Mouse (Mus musculus): ENCODE measurements around the gene Hmga1. TPM values are rescaled to one million over a fixed set of nuclear protein-coding genes. Genes with fewer than 3 reads are reported as not detected.

The Hmga1 gene
- polyA plus RNA-seq, 1 experiment from 2014 or later: 134 TPM

- Histone ChIP-seq H3K4me3 (replicated peaks; ENCODE audit: low read depth, low read length) (no peak within 1 kb of the TSS), H3K9ac (replicated peaks; ENCODE audit: low read length) (no peak within 1 kb of the TSS), H3K36me3 (ENCODE audit: control insufficient read depth, insufficient read depth, low read length) (no peaks in the 10 kb centered on the region), H3K4me1 (ENCODE audit: control insufficient read depth, insufficient read depth, low read length) (peaks cover 21% of the 10 kb centered on the region), H3K9me3 (ENCODE audit: control insufficient read depth, low read length) (no peaks in the 10 kb centered on the region), H3K27me3 (ENCODE audit: control insufficient read depth, insufficient read depth, low read length) (peaks cover 10% of the 10 kb centered on the region), H3K27ac (replicated peaks; ENCODE audit: low read depth, low read length) (no peak within 1 kb of the TSS), H3K4me2 (ENCODE audit: low read length) (peak within 1 kb of the TSS; percentile 46)
- WGBS: 70% methylated on average over 5 of the region's 5 CpGs
- no peak for ATAC-seq (ENCODE audit: low FRiP score, low TSS enrichment)
- DNase-seq: no peak
Observed at GRCm38 (mm10) chr17:27521303-27521702, 35.0 kb upstream of the Hmga1 start, which contains the start of gene Grm4. TSS of gene Grm4 (minus strand) at chr17:27521403.

- DNase-seq: no peak
- no peak for ATAC-seq (ENCODE audit: low FRiP score, low TSS enrichment)
- Histone ChIP-seq H3K4me3 (replicated peaks; ENCODE audit: low read depth, low read length) (no peak overlapping the region), H3K4me1 (ENCODE audit: control insufficient read depth, insufficient read depth, low read length) (peaks cover 13% of the 10 kb centered on the region), H3K27ac (replicated peaks; ENCODE audit: low read depth, low read length) (no peak overlapping the region), H3K4me2 (ENCODE audit: low read length) (no peak overlapping the region), H3K36me3 (ENCODE audit: control insufficient read depth, insufficient read depth, low read length) (no peaks in the 10 kb centered on the region), H3K27me3 (ENCODE audit: control insufficient read depth, insufficient read depth, low read length) (peaks cover 10% of the 10 kb centered on the region), H3K9ac (replicated peaks; ENCODE audit: low read length) (no peak overlapping the region), H3K9me3 (ENCODE audit: control insufficient read depth, low read length) (no peaks in the 10 kb centered on the region)
- 42% methylated on average over 7 of the region's 7 CpGs for WGBS
Observed at GRCm38 (mm10) chr17:27523121-27523520, 33.2 kb upstream of the Hmga1 start.

- Histone ChIP-seq H3K4me1 (ENCODE audit: control insufficient read depth, insufficient read depth, low read length) (no peaks in the 10 kb centered on the region), H3K9me3 (ENCODE audit: control insufficient read depth, low read length) (no peaks in the 10 kb centered on the region), H3K9ac (replicated peaks; ENCODE audit: low read length) (no peak overlapping the region), H3K36me3 (ENCODE audit: control insufficient read depth, insufficient read depth, low read length) (no peaks in the 10 kb centered on the region), H3K27ac (replicated peaks; ENCODE audit: low read depth, low read length) (no peak overlapping the region), H3K4me2 (ENCODE audit: low read length) (no peak overlapping the region), H3K27me3 (ENCODE audit: control insufficient read depth, insufficient read depth, low read length) (no peaks in the 10 kb centered on the region), H3K4me3 (replicated peaks; ENCODE audit: low read depth, low read length) (no peak overlapping the region)
- no peak for ATAC-seq (ENCODE audit: low FRiP score, low TSS enrichment)
- 71% methylated on average over 6 of the region's 6 CpGs for WGBS
- DNase-seq: no peak
Observed at GRCm38 (mm10) chr17:27527188-27527587, 29.1 kb upstream of the Hmga1 start.

- Histone ChIP-seq H3K27ac (replicated peaks; ENCODE audit: low read depth, low read length) (no peak overlapping the region), H3K36me3 (ENCODE audit: control insufficient read depth, insufficient read depth, low read length) (no peaks in the 10 kb centered on the region), H3K4me1 (ENCODE audit: control insufficient read depth, insufficient read depth, low read length) (no peaks in the 10 kb centered on the region), H3K9ac (replicated peaks; ENCODE audit: low read length) (no peak overlapping the region), H3K4me2 (ENCODE audit: low read length) (no peak overlapping the region), H3K9me3 (ENCODE audit: control insufficient read depth, low read length) (no peaks in the 10 kb centered on the region), H3K4me3 (replicated peaks; ENCODE audit: low read depth, low read length) (no peak overlapping the region), H3K27me3 (ENCODE audit: control insufficient read depth, insufficient read depth, low read length) (no peaks in the 10 kb centered on the region)
- DNase-seq (no peak), ATAC-seq (ENCODE audit: low FRiP score, low TSS enrichment) (no peak)
- 46% methylated on average over 8 of the region's 8 CpGs for WGBS
Observed at GRCm38 (mm10) chr17:27528030-27528429, 28.3 kb upstream of the Hmga1 start.

- Histone ChIP-seq H3K36me3 (ENCODE audit: control insufficient read depth, insufficient read depth, low read length) (no peaks in the 10 kb centered on the region), H3K4me1 (ENCODE audit: control insufficient read depth, insufficient read depth, low read length) (no peaks in the 10 kb centered on the region), H3K9ac (replicated peaks; ENCODE audit: low read length) (no peak overlapping the region), H3K27me3 (ENCODE audit: control insufficient read depth, insufficient read depth, low read length) (no peaks in the 10 kb centered on the region), H3K9me3 (ENCODE audit: control insufficient read depth, low read length) (no peaks in the 10 kb centered on the region), H3K4me2 (ENCODE audit: low read length) (no peak overlapping the region), H3K27ac (replicated peaks; ENCODE audit: low read depth, low read length) (no peak overlapping the region), H3K4me3 (replicated peaks; ENCODE audit: low read depth, low read length) (no peak overlapping the region)
- no peak for DNase-seq
- no peak for ATAC-seq (ENCODE audit: low FRiP score, low TSS enrichment)
- WGBS: 77% methylated on average over 5 of the region's 5 CpGs
Observed at GRCm38 (mm10) chr17:27528767-27529166, 27.5 kb upstream of the Hmga1 start.

- no peak overlapping the region for H3K9ac ChIP-seq (replicated peaks; ENCODE audit: low read length)
- WGBS: 92% methylated on average over 8 of the region's 8 CpGs
- no peak overlapping the region for H3K4me3 ChIP-seq (replicated peaks; ENCODE audit: low read depth, low read length)
- DNase-seq (no peak), ATAC-seq (ENCODE audit: low FRiP score, low TSS enrichment) (no peak)
- H3K4me1 ChIP-seq (ENCODE audit: control insufficient read depth, insufficient read depth, low read length): no peaks in the 10 kb centered on the region
- H3K27me3 ChIP-seq (ENCODE audit: control insufficient read depth, insufficient read depth, low read length): no peaks in the 10 kb centered on the region
- H3K27ac ChIP-seq (replicated peaks; ENCODE audit: low read depth, low read length): no peak overlapping the region
- H3K4me2 ChIP-seq (ENCODE audit: low read length): no peak overlapping the region
- H3K36me3 ChIP-seq (ENCODE audit: control insufficient read depth, insufficient read depth, low read length): no peaks in the 10 kb centered on the region
- H3K9me3 ChIP-seq (ENCODE audit: control insufficient read depth, low read length): no peaks in the 10 kb centered on the region
Observed at GRCm38 (mm10) chr17:27532095-27532494, 24.2 kb upstream of the Hmga1 start.

GRCm38 (mm10) chr17:27533354-27533753, 22.9 kb upstream of the Hmga1 start:
- WGBS: 90% methylated on average over 3 of the region's 3 CpGs
- Histone ChIP-seq H3K9me3 (ENCODE audit: control insufficient read depth, low read length) (no peaks in the 10 kb centered on the region), H3K4me2 (ENCODE audit: low read length) (no peak overlapping the region), H3K4me1 (ENCODE audit: control insufficient read depth, insufficient read depth, low read length) (no peaks in the 10 kb centered on the region), H3K36me3 (ENCODE audit: control insufficient read depth, insufficient read depth, low read length) (no peaks in the 10 kb centered on the region), H3K4me3 (replicated peaks; ENCODE audit: low read depth, low read length) (no peak overlapping the region), H3K27me3 (ENCODE audit: control insufficient read depth, insufficient read depth, low read length) (no peaks in the 10 kb centered on the region), H3K9ac (replicated peaks; ENCODE audit: low read length) (no peak overlapping the region), H3K27ac (replicated peaks; ENCODE audit: low read depth, low read length) (no peak overlapping the region)
- ATAC-seq (ENCODE audit: low FRiP score, low TSS enrichment) (no peak), DNase-seq (no peak)

GRCm38 (mm10) chr17:27534718-27535117, 21.6 kb upstream of the Hmga1 start:
- no peak overlapping the region for H3K9ac ChIP-seq (replicated peaks; ENCODE audit: low read length)
- H3K27me3 ChIP-seq (ENCODE audit: control insufficient read depth, insufficient read depth, low read length): no peaks in the 10 kb centered on the region
- H3K4me3 ChIP-seq (replicated peaks; ENCODE audit: low read depth, low read length): no peak overlapping the region
- DNase-seq: peak; percentile 95
- H3K4me2 ChIP-seq (ENCODE audit: low read length): 0 out of 2 replicates have a peak overlapping the region, but pooled peaks have one; percentile 1
- no peaks in the 10 kb centered on the region for H3K36me3 ChIP-seq (ENCODE audit: control insufficient read depth, insufficient read depth, low read length)
- H3K4me1 ChIP-seq (ENCODE audit: control insufficient read depth, insufficient read depth, low read length): no peaks in the 10 kb centered on the region
- 3% methylated on average over 10 of the region's 10 CpGs for WGBS
- H3K27ac ChIP-seq (replicated peaks; ENCODE audit: low read depth, low read length): no peak overlapping the region
- H3K9me3 ChIP-seq (ENCODE audit: control insufficient read depth, low read length): no peaks in the 10 kb centered on the region
- peak; percentile 60; the same call in 1 of the 2 replicates for ATAC-seq (ENCODE audit: low FRiP score, low TSS enrichment)

- WGBS: 75% methylated on average over 2 of the region's 2 CpGs
Observed at GRCm38 (mm10) chr17:27541261-27541660, 15.0 kb upstream of the Hmga1 start.

More at GRCm38 (mm10) chr17:27541261-27541660, 15.0 kb upstream of the Hmga1 start:
- Histone ChIP-seq H3K4me2 (ENCODE audit: low read length) (no peak overlapping the region), H3K9ac (replicated peaks; ENCODE audit: low read length) (no peak overlapping the region), H3K9me3 (ENCODE audit: control insufficient read depth, low read length) (no peaks in the 10 kb centered on the region), H3K27ac (replicated peaks; ENCODE audit: low read depth, low read length) (no peak overlapping the region), H3K4me1 (ENCODE audit: control insufficient read depth, insufficient read depth, low read length) (no peaks in the 10 kb centered on the region), H3K27me3 (ENCODE audit: control insufficient read depth, insufficient read depth, low read length) (no peaks in the 10 kb centered on the region), H3K36me3 (ENCODE audit: control insufficient read depth, insufficient read depth, low read length) (no peaks in the 10 kb centered on the region), H3K4me3 (replicated peaks; ENCODE audit: low read depth, low read length) (no peak overlapping the region)
- ATAC-seq (ENCODE audit: low FRiP score, low TSS enrichment) (no peak), DNase-seq (no peak)

All from midbrain, embryonic 14.5 days (tissue).